Mouse (Mus musculus) CD4-positive naive resting alpha-beta T cell, adult 57 days (primary cell): ENCODE data around the gene Sele. TPM values are rescaled to one million over a fixed set of nuclear protein-coding genes. Genes with fewer than 3 reads are reported as not detected.

Experiments used
- total RNA-seq: library from RNA; stranded (reverse); gene quantifications from one replicate; pipeline ENCODE4 v1.2.4, GENCODE M21; 2023

Gene Sele
- total RNA-seq, result not detected

GRCm38 (mm10) chr1:164047934-164048333 is at the start of gene Sele:
Sele (plus strand) TSS chr1:164048234.

GRCm38 (mm10) chr1:164061925-164062324 is 13.9 kb downstream of the Sele start, which contains the start of gene Sell:
Sell (plus strand) TSS chr1:164061982.

Other genes with a start within 250 kb of the Sele start
- 34.7 TPM for gene Scyl3, start 119.1 kb upstream of the Sele start, total RNA-seq
- 3.8 TPM for gene BC055324, start 53.4 kb upstream of the Sele start, total RNA-seq
- gene Mettl18, start 53.3 kb upstream of the Sele start, total RNA-seq, result 6.6 TPM
- gene Sell, start 13.7 kb downstream of the Sele start, total RNA-seq, result 643 TPM
- 0.80 TPM for gene Selp, start 67.0 kb downstream of the Sele start, total RNA-seq
- 0.80 TPM for gene F5, start 103.6 kb downstream of the Sele start, total RNA-seq
- 5.2 TPM for gene Slc19a2, start 200.8 kb downstream of the Sele start, total RNA-seq
- 3.0 TPM for gene Ccdc181, start 227.4 kb downstream of the Sele start, total RNA-seq